Mouse (Mus musculus): Measurements from ENCODE around the gene Dnajc17.

- TF ChIP-seq FLI1 (IDR thresholded peaks at IDR 0.05; ENCODE audit: low read length) (no peak), GATA1 (IDR thresholded peaks at IDR 0.05; ENCODE audit: borderline replicate concordance, low read length) (no peak)
These were observed 21.4 kb upstream of the Dnajc17 start, which contains the start of gene Ppp1r14d for GRCm38 (mm10) chr2:119229775-119230704.

All from megakaryocyte, embryonic 14.5 days (primary cell).